Mouse (Mus musculus) left cerebral cortex, postnatal 36 days (tissue): ENCODE data around the gene Sun1. TPM values are rescaled to one million over a fixed set of nuclear protein-coding genes. Genes with fewer than 3 reads are reported as not detected.
A peak's percentile ranks its signal among the peaks of the same experiment; 100 is the strongest.

Experiments
- DNase-seq, 2 experiments: peaks; one replicate each; pipeline ENCODE4 v3.0.0; 2021 to 2022; ENCODE audit warnings: low spot score in 2 of 2, mixed read lengths in 1 of 2
- intact Hi-C: fragments of 180-260 bp; cut with DNase I; formaldehyde crosslinking; loops from one replicate; pipeline ENCODE4 v1.15.1; 2025
- total RNA-seq, 2 experiments: library from RNA; stranded (reverse); gene quantifications; 2 replicates each; pipeline ENCODE4 v1.2.3; 2021

Sun1 gene
- 100 to 1,000 TPM; 136 to 141 TPM for total RNA-seq

- DNase-seq, result peak; percentile 98 to 99
- intact Hi-C loops, result loop anchor here (1.0 kb wide), 1 partner anchor 52 kb away; the partner anchor contains the start of gene Get4
These were observed at the start of gene Sun1 for GRCm38 (mm10) chr5:139199995-139200769. Sun1 (plus strand) TSS chr5:139200637.

- intact Hi-C loops, result no loop called here
- no peak for DNase-seq
These were observed 39.5 kb upstream of the Sun1 start for GRCm38 (mm10) chr5:139160899-139161298.

- DNase-seq, result no peak
- intact Hi-C loops, result no loop called here
These were observed 38.8 kb upstream of the Sun1 start for GRCm38 (mm10) chr5:139161632-139162031.

GRCm38 (mm10) chr5:139166781-139167361, 33.6 kb upstream of the Sun1 start:
- DNase-seq, result no peak
- intact Hi-C loops, result no loop called here

GRCm38 (mm10) chr5:139167548-139167947, 32.9 kb upstream of the Sun1 start:
- DNase-seq, result no peak
- intact Hi-C loops, result no loop called here

GRCm38 (mm10) chr5:139171929-139172328, 28.5 kb upstream of the Sun1 start:
- intact Hi-C loops, result no loop called here

GRCm38 (mm10) chr5:139174141-139174540, 26.3 kb upstream of the Sun1 start:
- intact Hi-C loops, result no loop called here
- no peak for DNase-seq

More at GRCm38 (mm10) chr5:139171929-139172328, 28.5 kb upstream of the Sun1 start:
- no peak for DNase-seq

GRCm38 (mm10) chr5:139174556-139175547, 25.6 kb upstream of the Sun1 start:
- DNase-seq, result no peak
- intact Hi-C loops, result no loop called here

- intact Hi-C loops, result loop anchor here (2.0 kb wide), 1 partner anchor 330 kb away; no protein-coding TSS in a partner anchor
These were observed 21.4 kb upstream of the Sun1 start for GRCm38 (mm10) chr5:139178895-139179631.

GRCm38 (mm10) chr5:139183131-139183530, 17.3 kb upstream of the Sun1 start:
- no peak for DNase-seq
- intact Hi-C loops, result loop anchor here (5.0 kb wide), 1 partner anchor 44 kb away; no protein-coding TSS in a partner anchor

More at GRCm38 (mm10) chr5:139178895-139179631, 21.4 kb upstream of the Sun1 start:
- DNase-seq, result peak; percentile 70 to 75

GRCm38 (mm10) chr5:139183601-139184000, 16.8 kb upstream of the Sun1 start:
- intact Hi-C loops, result loop anchor here (5.0 kb wide), 1 partner anchor 44 kb away; no protein-coding TSS in a partner anchor
- DNase-seq, result no peak

- intact Hi-C loops, result loop anchor here (5.0 kb wide), 2 partner anchors 42 to 48 kb away; no protein-coding TSS in a partner anchor
- DNase-seq, result no peak
These were observed 15.5 kb upstream of the Sun1 start for GRCm38 (mm10) chr5:139184897-139185296.

- no peak for DNase-seq
- intact Hi-C loops, result loop anchor here (5.0 kb wide), 1 partner anchor 52 kb away; no protein-coding TSS in a partner anchor
These were observed 10.7 kb upstream of the Sun1 start for GRCm38 (mm10) chr5:139189726-139190125.

GRCm38 (mm10) chr5:139190958-139191357, 9.5 kb upstream of the Sun1 start:
- DNase-seq, result peak; percentile 40 to 69
- intact Hi-C loops, result no loop called here

GRCm38 (mm10) chr5:139198779-139199178, 1.7 kb upstream of the Sun1 start:
- no peak for DNase-seq

GRCm38 (mm10) chr5:139199636-139199994, 822 bp upstream of the Sun1 start:
- intact Hi-C loops, result no loop called here
- no peak for DNase-seq

More at GRCm38 (mm10) chr5:139198779-139199178, 1.7 kb upstream of the Sun1 start:
- intact Hi-C loops, result no loop called here

GRCm38 (mm10) chr5:139200770-139201569, 533 bp downstream of the Sun1 start:
- intact Hi-C loops, result loop anchor here (1.0 kb wide), 1 partner anchor 51 kb away; the partner anchor contains the start of gene Get4
- no peak for DNase-seq

GRCm38 (mm10) chr5:139202127-139202526, 1.7 kb downstream of the Sun1 start:
- DNase-seq, result no peak
- intact Hi-C loops, result no loop called here
